Mouse (Mus musculus) limb, embryonic 10.5 days (tissue): ENCODE measurements around the gene Rsph6a. TPM values are rescaled to one million over a fixed set of nuclear protein-coding genes. Genes with fewer than 3 reads are reported as not detected.

Experiments
- DNase-seq: peaks from one replicate; pipeline ENCODE4 v3.0.0-alpha.2; 2017; ENCODE audit warnings: low spot score
- H3K27ac ChIP-seq: fragments of 300-500 bp; sonication (generic); 2 replicates; pipeline ENCODE4 v1.5.1; 2016; ENCODE audit warnings: mild to moderate bottlenecking
- H3K27me3 ChIP-seq: fragments of 300-500 bp; sonication (generic); 2 replicates; pipeline ENCODE4 v1.6.1; 2016; ENCODE audit warnings: low read depth, mild to moderate bottlenecking; ENCODE audit not compliant: poor library complexity, severe bottlenecking
- H3K36me3 ChIP-seq: fragments of 300-500 bp; sonication (generic); 2 replicates; pipeline ENCODE4 v1.6.1; 2016; ENCODE audit warnings: mild to moderate bottlenecking, moderate library complexity
- H3K4me1 ChIP-seq: fragments of 300-500 bp; sonication (generic); 2 replicates; pipeline ENCODE4 v1.6.1; 2016
- H3K4me3 ChIP-seq: fragments of 300-500 bp; sonication (generic); 2 replicates; pipeline ENCODE4 v1.5.1; 2016; ENCODE audit warnings: mild to moderate bottlenecking, moderate library complexity
- H3K9me3 ChIP-seq: fragments of 300-500 bp; sonication (generic); replicated peaks from 2 replicates; pipeline ENCODE4 v1.6.1; 2016; ENCODE audit warnings: mild to moderate bottlenecking
- WGBS: fragments of 180-500 bp; shearing (Covaris S2); methylation state at CpG from one replicate; pipeline ENCODE4 v1.1.7; 2016; 5-methylcytosine and 5-hydroxymethylcytosine counted together
- polyA plus RNA-seq: library from polyadenylated mRNA; unstranded; fragments of >200 nt; fragmentation: Nextera tagmentation; extraction: Ambion mirVana; gene quantifications from 2 replicates; pipeline ENCODE4 v1.2.1, GENCODE M21; 2016

Rsph6a gene
- polyA plus RNA-seq, 1 experiment from 2014 or later: not detected

DNA sequence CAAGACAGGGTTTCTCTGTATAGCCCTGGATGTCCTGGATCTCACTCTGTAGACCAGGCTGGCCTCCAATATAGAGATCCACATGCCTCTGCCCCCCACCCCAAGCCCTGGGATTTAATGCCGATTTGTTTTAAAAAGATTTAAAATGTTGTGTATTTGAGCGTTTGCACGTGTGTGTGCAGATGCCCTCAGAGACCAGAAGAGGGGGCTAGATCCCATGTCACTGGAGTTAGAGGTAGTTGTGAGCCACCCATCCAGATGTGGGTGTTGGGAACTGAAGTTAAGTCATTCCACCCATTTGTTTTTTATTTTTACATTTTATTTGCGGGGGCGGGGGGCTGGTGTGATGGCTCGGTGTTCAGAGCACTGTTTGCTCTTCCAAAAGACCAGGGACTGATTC lies 20.0 kb downstream of the Rsph6a start:
- Histone ChIP-seq H3K36me3 (peaks cover 20% of the 10 kb centered on the region), H3K4me3 (no peak overlapping the region), H3K27ac (no peak overlapping the region), H3K4me1 (peaks cover 23% of the 10 kb centered on the region), H3K9me3 (no peaks in the 10 kb centered on the region), H3K27me3 (no peaks in the 10 kb centered on the region)
- 94% methylated on average over 6 of the region's 6 CpGs for WGBS
- no peak for DNase-seq

DNA sequence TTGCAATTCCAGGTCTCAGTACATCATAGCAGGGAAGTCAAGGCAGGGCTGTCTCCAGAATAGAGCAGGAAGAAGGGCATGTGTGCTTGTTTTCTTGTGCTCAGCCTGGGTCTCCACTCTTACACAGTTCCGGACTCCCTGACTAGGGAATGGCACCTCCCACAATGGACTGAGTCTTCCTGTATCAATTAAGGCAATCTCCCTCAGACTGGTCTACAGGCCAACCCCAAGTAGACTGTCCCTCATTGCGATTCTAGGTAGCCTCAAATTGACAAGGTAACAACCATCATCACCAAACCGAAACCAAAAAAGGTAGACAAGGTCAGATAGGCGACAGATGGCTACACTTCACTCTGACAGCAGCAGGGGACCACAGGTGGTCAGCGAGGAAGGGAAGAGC lies 20.7 kb downstream of the Rsph6a start:
- Histone ChIP-seq H3K27ac (0 out of 2 replicates have a peak overlapping the region, but pooled peaks have one; percentile 30), H3K9me3 (no peaks in the 10 kb centered on the region), H3K36me3 (peaks cover 27% of the 10 kb centered on the region), H3K4me1 (peaks cover 23% of the 10 kb centered on the region), H3K27me3 (no peaks in the 10 kb centered on the region), H3K4me3 (peak overlapping the region; percentile 100)
- WGBS: 63% methylated on average over 5 of the region's 5 CpGs
- no peak for DNase-seq

DNA sequence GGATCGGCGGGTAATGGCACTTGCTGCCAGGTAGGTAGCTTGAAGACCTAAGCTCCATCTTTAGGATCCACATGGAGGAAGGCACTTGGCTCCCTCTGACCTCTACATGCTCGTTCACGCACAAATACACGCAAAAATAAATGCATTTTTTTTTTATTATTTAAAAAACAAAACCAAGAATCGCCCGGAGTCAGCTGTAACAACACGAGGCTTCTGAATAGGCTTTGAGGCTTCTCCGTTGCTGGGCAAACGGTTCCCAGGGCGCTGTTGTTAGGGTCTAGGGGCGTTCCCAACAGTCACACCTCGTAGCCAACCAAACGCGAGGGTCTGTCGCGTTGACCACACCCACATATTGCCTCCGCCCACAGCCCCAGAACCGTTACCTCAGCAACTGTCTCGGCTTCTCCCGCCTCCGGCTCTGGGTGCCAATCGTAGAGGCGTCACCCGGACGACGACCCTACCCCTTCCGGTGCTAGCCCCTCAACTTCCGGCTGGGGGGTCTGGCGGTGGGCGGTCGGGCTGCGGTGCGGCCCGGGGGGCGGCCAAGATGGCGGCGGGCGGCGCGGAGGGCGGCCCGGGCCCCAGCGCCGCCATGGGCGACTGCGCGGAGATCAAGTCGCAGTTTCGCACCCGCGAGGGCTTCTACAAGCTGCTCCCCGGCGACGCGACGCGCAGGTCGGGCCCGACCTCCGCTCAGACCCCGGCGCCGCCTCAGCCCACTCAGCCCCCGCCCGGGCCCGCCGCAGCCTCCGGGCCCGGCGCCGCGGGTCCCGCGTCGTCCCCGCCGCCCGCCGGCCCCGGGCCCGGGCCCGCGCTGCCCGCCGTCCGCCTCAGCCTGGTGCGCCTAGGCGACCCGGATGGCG lies 21.5 kb downstream of the Rsph6a start, which contains the start of gene Dmwd:
Gene Dmwd, plus strand, starts transcription at position 505 of the 863 bp plus-strand sequence.
- H3K4me1 ChIP-seq: peaks cover 23% of the 10 kb centered on the region
- peak within 1 kb of the TSS; percentile 100 for H3K4me3 ChIP-seq
- H3K27me3 ChIP-seq: no peaks in the 10 kb centered on the region
- peak; percentile 99 for DNase-seq
- H3K9me3 ChIP-seq: no peaks in the 10 kb centered on the region
- 2% methylated on average over 90 of the region's 91 CpGs for WGBS
- peak within 1 kb of the TSS; percentile 93 for H3K27ac ChIP-seq
- H3K36me3 ChIP-seq: peaks cover 35% of the 10 kb centered on the region

DNA sequence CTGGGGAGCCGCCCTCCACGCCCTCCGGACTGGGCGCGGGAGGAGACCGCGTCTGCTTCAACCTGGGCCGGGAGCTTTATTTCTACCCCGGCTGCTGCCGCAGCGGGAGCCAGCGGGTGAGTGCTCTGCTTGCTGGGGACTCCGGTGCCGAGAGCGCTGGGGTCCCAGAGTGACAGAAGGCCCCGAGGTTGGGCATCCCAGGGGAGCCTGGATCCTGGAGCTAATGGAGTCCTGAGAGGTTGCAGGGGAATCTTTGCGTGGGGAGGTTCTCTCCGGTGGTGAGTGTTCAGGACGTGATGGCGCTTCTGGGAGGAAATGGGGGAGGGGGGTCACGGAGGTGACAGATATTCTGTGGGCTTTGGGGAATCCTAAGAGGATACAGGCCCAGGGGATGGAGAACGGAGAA lies 22.1 kb downstream of the Rsph6a start:
- Histone ChIP-seq H3K27me3 (no peaks in the 10 kb centered on the region), H3K9me3 (no peaks in the 10 kb centered on the region), H3K4me1 (peaks cover 23% of the 10 kb centered on the region), H3K27ac (peak overlapping the region; percentile 93), H3K4me3 (peak overlapping the region; percentile 100), H3K36me3 (peaks cover 41% of the 10 kb centered on the region)
- DNase-seq: no peak
- under 1% methylated on average over 22 of the region's 22 CpGs for WGBS

DNA sequence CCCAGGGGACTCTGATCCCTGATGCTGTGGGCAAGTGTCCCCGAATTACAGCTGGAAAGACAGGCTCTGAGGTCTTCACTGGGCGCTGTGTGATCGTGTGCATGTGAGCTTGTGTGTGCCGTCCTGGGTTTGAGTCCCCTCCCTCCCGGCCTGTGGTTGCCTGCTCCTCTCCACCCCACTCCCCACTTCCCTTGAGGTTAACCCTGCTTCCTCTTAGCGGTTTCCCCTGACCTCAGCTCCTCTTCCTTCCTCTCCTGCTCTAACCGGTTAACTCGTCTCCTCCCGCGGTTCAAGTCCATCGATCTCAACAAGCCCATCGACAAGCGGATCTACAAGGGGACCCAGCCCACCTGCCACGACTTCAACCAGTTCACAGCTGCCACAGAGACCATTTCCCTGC lies 23.3 kb downstream of the Rsph6a start:
- WGBS: 76% methylated on average over 14 of the region's 14 CpGs
- Histone ChIP-seq H3K4me1 (peaks cover 32% of the 10 kb centered on the region), H3K9me3 (no peaks in the 10 kb centered on the region), H3K36me3 (peaks cover 53% of the 10 kb centered on the region), H3K27me3 (no peaks in the 10 kb centered on the region), H3K27ac (no peak overlapping the region), H3K4me3 (peak overlapping the region; percentile 100)
- DNase-seq: no peak

DNA sequence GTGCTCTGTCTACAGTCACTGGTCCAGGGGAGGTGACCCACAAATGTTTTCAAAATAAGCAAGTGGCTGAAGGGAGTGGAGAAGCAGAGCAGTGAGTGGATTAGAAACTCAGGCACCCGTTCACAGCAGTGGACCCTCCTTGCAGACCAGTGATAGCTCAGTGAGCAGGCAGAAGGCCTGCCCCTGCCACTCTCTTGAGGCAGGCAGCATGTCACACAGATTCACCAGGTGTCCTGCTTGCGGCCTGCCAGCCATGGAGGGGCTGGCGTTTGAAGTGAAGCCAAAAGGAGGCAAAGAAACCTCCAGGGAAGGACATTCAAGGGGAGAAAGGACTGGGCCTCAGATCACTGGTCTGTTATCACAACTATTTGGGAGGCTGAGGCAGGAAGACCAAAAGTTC lies 24.2 kb downstream of the Rsph6a start:
- H3K36me3 ChIP-seq: peaks cover 62% of the 10 kb centered on the region
- no peak overlapping the region for H3K4me3 ChIP-seq
- no peaks in the 10 kb centered on the region for H3K27me3 ChIP-seq
- H3K4me1 ChIP-seq: peaks cover 42% of the 10 kb centered on the region
- no peak overlapping the region for H3K27ac ChIP-seq
- no peaks in the 10 kb centered on the region for H3K9me3 ChIP-seq
- no peak for DNase-seq
- WGBS: 79% methylated on average over 3 of the region's 3 CpGs

DNA sequence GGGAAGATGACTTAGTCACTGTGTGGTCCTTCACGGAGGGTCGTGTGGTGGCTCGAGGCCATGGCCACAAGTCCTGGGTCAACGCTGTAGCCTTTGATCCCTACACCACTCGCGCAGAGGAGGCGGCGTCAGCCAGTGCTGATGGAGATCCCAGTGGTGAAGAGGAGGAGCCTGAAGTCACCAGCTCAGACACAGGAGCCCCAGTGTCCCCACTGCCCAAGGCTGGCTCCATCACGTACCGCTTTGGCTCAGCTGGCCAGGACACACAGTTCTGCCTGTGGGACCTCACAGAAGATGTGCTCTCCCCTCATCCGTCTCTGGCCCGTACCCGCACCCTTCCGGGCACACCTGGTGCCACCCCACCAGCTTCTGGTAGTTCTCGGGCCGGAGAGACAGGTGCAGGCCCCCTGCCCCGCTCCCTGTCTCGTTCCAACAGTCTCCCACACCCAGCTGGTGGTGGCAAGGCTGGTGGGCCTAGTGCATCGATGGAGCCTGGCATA lies 26.0 kb downstream of the Rsph6a start:
- peaks cover 73% of the 10 kb centered on the region for H3K36me3 ChIP-seq
- peaks cover 55% of the 10 kb centered on the region for H3K4me1 ChIP-seq
- H3K27ac ChIP-seq: no peak overlapping the region
- H3K27me3 ChIP-seq: no peaks in the 10 kb centered on the region
- DNase-seq: no peak
- 90% methylated on average over 19 of the region's 19 CpGs for WGBS
- H3K4me3 ChIP-seq: no peak overlapping the region
- H3K9me3 ChIP-seq: no peaks in the 10 kb centered on the region

DNA sequence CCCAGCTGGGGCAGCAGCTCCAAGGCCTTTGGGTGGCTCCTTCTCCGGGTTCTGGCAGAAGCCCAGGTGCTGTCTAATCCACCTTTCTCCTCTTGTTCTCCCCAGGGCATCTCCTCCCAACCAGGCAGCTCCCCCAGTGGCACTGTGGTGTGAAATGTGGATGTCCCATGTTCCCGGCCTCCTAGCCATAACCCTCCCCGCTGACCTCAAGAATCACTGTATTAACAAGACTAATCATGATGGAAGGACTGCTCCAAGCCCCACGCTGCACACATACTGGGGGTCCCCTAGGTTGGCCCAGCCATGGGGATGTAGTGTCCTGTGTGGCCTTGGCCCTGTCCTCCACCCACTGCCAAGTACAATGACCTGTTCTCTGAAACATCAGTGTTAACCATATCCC lies 27.7 kb downstream of the Rsph6a start:
- H3K27me3 ChIP-seq: no peaks in the 10 kb centered on the region
- H3K36me3 ChIP-seq: peaks cover 79% of the 10 kb centered on the region
- no peak for DNase-seq
- no peak overlapping the region for H3K27ac ChIP-seq
- 84% methylated on average over 4 of the region's 4 CpGs for WGBS
- no peak overlapping the region for H3K4me3 ChIP-seq
- H3K9me3 ChIP-seq: no peaks in the 10 kb centered on the region
- H3K4me1 ChIP-seq: peaks cover 57% of the 10 kb centered on the region

DNA sequence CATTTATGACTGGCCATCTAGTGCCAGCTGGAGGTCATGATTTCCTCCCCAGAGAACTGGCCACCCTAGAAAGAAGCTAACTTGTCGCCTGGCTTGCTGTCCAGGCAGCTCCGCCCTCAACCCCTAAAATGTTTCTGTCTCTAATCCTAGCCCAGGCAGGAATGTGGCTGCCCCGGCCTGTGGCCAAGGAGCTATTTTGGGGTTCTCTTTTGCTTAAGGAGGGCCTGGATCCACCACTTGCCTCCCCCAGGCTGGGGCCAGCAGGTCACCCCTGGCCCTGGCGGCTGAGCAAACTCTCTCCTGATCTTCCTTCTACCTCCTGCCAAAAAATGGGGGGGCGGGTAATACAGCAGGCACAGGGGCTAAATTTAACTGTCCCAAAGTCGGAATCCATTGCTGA lies 28.6 kb downstream of the Rsph6a start:
- Histone ChIP-seq H3K4me1 (peaks cover 48% of the 10 kb centered on the region), H3K9me3 (no peaks in the 10 kb centered on the region), H3K27ac (0 out of 2 replicates have a peak overlapping the region, but pooled peaks have one; percentile 1), H3K27me3 (no peaks in the 10 kb centered on the region), H3K36me3 (peaks cover 82% of the 10 kb centered on the region), H3K4me3 (0 out of 2 replicates have a peak overlapping the region, but pooled peaks have one; percentile 2)
- DNase-seq: no peak
- 59% methylated on average over 6 of the region's 6 CpGs for WGBS

DNA sequence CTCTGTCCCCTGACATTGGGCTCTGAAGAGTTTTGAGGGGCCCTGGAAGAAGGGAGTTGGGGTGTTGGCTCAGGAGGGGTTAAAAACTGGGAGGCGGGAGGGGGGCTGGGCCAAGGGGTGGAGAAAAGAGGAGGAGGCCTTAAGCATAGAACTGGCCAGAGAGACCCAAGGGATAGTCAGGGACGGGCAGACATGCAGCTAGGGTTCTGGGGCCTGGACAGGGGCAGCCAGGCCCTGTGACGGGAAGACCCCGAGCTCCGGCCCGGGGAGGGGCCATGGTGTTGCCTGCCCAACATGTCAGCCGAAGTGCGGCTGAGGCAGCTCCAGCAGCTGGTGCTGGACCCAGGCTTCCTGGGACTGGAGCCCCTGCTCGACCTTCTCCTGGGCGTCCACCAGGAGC lies 29.2 kb downstream of the Rsph6a start, which contains the start of gene Dmpk:
Gene Dmpk, plus strand, starts transcription at position 149 of the 400 bp plus-strand sequence.
- Histone ChIP-seq H3K27ac (0 out of 2 replicates have a peak within 1 kb of the TSS, but pooled peaks have one; percentile 1), H3K4me1 (peaks cover 46% of the 10 kb centered on the region), H3K4me3 (peak within 1 kb of the TSS; percentile 4; the same call in 1 of the 2 replicates)

DNA sequence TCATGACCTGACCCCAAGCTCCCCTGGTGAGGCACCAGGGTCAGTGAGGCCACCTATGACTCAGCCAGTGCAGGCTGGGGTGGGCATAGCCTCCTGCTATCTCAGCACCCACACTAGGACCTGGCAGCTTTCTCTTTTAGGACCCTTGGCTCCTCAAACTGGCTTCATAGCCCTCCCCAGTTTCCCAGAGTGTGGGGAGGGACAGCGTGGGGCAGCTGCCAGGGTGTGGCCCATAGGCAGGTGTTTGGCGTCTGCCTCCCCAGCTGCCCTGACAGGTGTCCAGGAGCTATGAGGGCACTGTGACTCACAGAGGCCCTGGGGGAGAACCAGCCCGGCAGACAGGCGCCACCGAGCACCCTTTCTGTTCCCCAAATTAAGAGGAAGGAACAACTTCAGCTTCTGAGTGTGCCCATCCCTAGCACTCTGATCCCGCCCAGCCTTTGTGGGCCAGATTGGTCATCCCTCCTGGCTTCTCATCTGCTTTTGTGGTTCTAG lies 29.8 kb downstream of the Rsph6a start:
- WGBS: 77% methylated on average over 6 of the region's 6 CpGs
- no peak overlapping the region for H3K27ac ChIP-seq
- H3K9me3 ChIP-seq: no peaks in the 10 kb centered on the region
- H3K4me3 ChIP-seq: no peak overlapping the region
- peaks cover 82% of the 10 kb centered on the region for H3K36me3 ChIP-seq
- no peak for DNase-seq
- no peaks in the 10 kb centered on the region for H3K27me3 ChIP-seq
- H3K4me1 ChIP-seq: peaks cover 46% of the 10 kb centered on the region

More for the DNA sequence above, 29.2 kb downstream of the Rsph6a start, which contains the start of gene Dmpk:
- DNase-seq: no peak
- Histone ChIP-seq H3K36me3 (peaks cover 82% of the 10 kb centered on the region), H3K27me3 (no peaks in the 10 kb centered on the region), H3K9me3 (no peaks in the 10 kb centered on the region)
- 46% methylated on average over 10 of the region's 10 CpGs for WGBS

DNA sequence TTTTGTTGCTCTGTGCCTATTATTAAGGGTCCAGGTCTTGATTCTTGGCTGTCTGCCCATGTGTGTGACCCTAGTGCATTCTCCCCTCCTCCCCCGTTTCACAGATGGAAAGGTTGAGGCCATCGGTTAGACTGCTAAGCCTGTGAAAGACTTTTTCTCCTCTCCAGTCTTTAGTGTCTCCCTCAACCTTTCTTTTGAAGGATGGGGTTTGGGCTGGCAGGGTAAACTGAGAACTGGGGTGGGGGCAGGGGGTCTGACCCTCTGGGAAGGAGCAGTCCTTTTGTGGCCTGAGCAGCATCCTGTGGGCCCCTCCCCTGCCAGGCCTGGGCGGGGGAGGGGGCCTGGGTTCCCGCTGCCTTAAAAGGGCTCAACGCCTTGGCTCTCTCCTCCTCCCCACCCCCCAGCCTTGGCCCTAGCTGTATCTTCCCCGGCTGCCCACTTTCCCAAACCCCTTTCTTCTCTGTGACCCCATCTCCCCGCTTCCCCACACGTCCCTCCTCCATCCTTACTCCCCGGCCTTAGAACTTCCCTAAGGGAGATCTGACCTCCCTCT lies 30.5 kb downstream of the Rsph6a start:
- H3K36me3 ChIP-seq: peaks cover 80% of the 10 kb centered on the region
- peak overlapping the region; percentile 33; the same call in 1 of the 2 replicates for H3K4me3 ChIP-seq
- no peak for DNase-seq
- H3K4me1 ChIP-seq: peaks cover 46% of the 10 kb centered on the region
- H3K27ac ChIP-seq: peak overlapping the region; percentile 65
- 22% methylated on average over 9 of the region's 9 CpGs for WGBS
- H3K9me3 ChIP-seq: no peaks in the 10 kb centered on the region
- peaks cover under 1% of the 10 kb centered on the region; the same call in 1 of the 2 replicates for H3K27me3 ChIP-seq

DNA sequence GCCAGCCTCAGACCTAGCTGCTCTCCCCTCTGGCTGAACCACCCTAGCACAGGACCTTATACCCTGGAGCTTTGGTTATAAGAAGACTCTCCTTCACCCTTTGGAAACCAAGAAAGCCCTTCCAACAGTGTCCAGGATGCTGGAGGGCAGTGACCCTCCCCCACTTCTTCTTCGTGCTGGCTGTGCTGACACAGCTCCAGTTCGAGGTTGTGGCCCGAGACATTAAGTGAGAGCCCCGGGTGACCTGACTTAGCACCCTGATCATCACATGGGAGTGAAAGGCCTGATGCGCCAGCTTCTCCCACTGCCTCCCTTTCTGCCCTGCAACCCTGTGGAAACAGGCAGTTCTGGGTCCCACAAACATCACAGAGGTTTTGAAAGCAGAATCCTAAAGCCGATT lies 31.0 kb downstream of the Rsph6a start:
- Histone ChIP-seq H3K36me3 (peaks cover 80% of the 10 kb centered on the region), H3K27ac (peak overlapping the region; percentile 65), H3K27me3 (peaks cover 5% of the 10 kb centered on the region), H3K4me3 (peak overlapping the region; percentile 33), H3K9me3 (no peaks in the 10 kb centered on the region), H3K4me1 (peaks cover 46% of the 10 kb centered on the region)
- no peak for DNase-seq
- WGBS: 6% methylated on average over 6 of the region's 6 CpGs
